Mouse (Mus musculus) E14TG2a.4 (cell line): ENCODE results near the gene Clta.

Experiments used
- CTCF ChIP-seq: conservative IDR thresholded peaks from 2 replicates; pipeline ENCODE4 v1.5.1; 2014; ENCODE audit warnings: low read length
- NANOG ChIP-seq: IDR thresholded peaks from 2 replicates; pipeline ENCODE4 v1.6.1; 2014; ENCODE audit warnings: borderline replicate concordance, low read length, mixed read lengths
- POU5F1 ChIP-seq: IDR thresholded peaks from 2 replicates; pipeline ENCODE4 v1.6.1; 2014; ENCODE audit warnings: low read length, borderline replicate concordance

DNA sequence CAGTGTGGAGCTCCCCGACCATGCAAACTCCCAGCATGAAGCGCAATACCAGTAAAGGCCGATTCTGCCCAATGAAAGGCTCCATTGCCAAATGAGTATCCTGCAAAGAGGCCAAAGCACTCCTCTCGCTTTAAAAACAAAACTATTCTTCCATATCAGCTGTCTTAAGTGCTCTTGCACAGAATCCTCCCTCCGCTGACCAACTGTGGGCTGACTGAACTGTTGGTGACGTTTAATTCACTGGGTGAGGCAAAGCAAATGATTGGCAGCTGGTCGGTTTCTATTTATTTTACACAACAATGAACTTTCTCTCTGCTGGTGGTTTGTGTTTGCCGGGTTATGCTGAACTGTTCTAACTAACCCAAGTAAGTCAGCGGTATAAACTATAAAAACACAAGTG lies 64.5 kb downstream of the Clta start:
- TF ChIP-seq CTCF (no peak), NANOG (no peak), POU5F1 (no peak)
